Mouse (Mus musculus) right cerebral cortex, postnatal 10 days (tissue): ENCODE data around the gene 0610012G03Rik.
"Not testable (repeated sequence)": the region's sequence is repeated elsewhere in the genome, so short reads cannot be mapped to it uniquely, and the experiment has no call there.

Experiments
- DNase-seq, 2 experiments: peaks; one replicate each; pipeline ENCODE4 v3.0.0; 2021; ENCODE audit warnings: low spot score in 2 of 2

0610012G03Rik gene

GRCm38 (mm10) chr16:31948345-31948774, at the start of gene 0610012G03Rik, which contains the start of gene Ncbp2:
TSS of gene 0610012G03Rik (minus strand) at chr16:31948494.
TSS of gene Ncbp2 (plus strand) at chr16:31948513.
- DNase-seq = peak; percentile 98 to 99

- no peak for DNase-seq
Measured at GRCm38 (mm10) chr16:31996371-31996770, 48.1 kb upstream of the 0610012G03Rik start.

GRCm38 (mm10) chr16:31993946-31994345, 45.7 kb upstream of the 0610012G03Rik start:
- no peak for DNase-seq

DNA sequence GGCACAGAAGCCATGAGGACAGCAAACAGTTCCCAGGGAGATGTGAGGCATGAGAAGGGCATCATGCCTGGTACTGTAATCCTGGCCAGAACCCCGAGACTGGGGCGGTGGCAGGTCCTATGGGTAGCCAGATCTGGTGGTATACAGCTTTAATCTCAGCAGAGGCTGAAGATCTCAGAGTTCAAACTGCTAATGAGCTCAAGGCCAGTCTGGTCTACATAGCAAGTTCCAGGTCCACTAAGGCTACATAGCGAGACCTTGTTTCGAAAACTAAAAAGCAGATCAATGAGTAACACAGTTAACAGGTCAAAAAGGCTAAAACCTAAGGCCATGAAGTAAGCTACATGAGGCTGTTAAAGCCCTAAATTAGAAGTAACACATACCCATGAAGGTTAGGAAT, 44.9 kb upstream of the 0610012G03Rik start:
- no peak for DNase-seq

DNA sequence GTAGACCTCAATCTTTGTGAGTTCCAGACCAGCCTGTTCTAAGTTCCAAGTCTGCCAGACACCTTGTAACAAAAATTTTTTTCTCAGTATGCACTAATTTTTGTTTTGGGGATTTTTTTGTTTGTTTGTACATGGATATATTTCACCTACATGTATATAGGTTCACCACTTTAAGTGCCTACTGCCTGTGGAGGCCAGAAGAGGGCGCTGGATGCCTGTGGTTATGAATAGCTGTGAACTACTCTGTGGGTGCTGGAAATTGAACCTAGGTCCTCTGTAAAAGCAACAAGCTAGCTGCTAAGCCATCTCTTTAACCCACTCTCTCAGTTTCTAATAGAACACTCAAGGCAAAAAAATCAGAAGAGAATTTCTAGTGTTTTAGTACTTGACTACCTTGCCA, 43.7 kb upstream of the 0610012G03Rik start:
- no peak for DNase-seq

DNA sequence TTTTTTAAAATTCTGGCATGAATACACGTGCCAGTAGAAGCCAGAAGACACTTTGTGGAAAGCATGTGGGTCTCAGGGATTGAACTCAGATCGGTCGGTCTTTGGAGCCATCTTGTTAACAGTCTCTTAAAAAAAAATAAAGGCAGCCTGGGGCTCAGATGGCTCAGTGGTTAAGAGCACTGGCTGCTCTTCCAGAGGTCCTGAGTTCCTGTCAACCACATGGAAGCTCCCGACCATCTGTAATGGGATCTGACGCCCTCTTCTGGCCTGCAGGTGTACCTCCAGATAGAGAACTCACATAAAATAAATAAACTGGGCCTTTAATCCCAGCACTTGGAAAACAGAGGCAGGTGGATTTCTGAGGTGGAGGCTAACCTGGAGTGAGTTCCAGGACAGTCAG, 32.7 kb upstream of the 0610012G03Rik start:
- DNase-seq = no peak

- no peak for DNase-seq
Measured at GRCm38 (mm10) chr16:31979501-31979900, 31.2 kb upstream of the 0610012G03Rik start.

- DNase-seq = no peak
Measured at GRCm38 (mm10) chr16:31975258-31975657, 27.0 kb upstream of the 0610012G03Rik start.

GRCm38 (mm10) chr16:31963224-31963623, 14.9 kb upstream of the 0610012G03Rik start:
- DNase-seq = peak; percentile 68 to 82

DNA sequence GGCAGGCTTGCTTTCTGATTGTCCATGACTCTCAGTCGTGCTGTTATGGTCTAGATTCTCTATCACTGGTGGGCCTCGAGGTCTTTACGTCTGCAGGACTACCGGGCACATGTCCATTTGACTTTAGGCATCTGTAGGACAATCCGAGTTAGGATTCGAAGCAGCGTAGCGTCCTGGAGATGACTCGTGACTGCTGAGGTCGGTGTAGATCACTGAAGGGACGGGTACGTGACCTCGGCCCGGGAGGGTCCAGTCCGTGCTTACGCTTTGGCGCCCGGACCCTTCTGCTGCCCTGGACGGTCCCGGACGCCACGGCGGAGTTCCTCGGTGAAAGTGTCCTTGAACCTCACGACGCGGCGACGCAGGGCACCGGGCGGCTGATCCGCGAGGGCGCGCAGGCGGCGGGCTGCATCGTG, 385 bp downstream of the 0610012G03Rik start:
- no peak for DNase-seq

DNA sequence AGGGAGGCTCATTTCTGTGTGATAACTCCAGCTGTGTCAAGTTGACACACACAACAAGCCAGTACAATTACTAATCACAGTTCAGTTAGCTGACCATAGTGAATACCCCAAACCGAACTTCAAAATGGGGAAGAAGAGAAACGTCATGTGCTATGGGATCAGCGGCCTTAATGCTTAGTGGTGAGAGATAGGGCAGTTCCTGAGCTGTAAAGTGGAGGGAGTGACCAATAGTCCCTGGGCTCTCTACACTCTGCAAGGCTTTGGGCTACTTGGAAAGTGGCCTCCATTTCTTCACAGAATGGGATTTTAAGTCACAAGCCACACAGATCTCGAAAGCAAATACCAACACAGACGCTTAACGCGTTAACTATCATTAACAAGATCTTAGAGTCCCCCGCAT, 961 bp downstream of the 0610012G03Rik start:
- DNase-seq = no peak

DNA sequence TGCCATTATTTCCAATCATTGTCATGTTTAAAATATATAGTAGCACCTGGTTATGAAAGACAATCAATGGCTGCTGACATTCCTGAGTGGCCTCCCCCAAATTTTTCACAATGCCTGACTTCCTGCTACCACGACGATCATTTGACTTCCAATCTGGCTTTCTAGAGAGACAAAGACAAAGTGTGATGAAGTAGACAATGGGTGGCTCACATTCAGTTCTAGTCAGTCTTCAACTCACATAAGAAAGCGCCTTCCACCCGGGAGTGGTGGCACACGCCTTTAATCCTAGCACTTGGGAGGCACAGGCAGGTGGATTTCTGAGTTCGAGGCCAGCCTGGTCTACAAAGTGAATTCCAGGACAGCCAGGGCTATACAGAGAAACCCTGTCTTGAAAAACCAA, 2.3 kb downstream of the 0610012G03Rik start:
- not testable (repeated sequence) for DNase-seq

- DNase-seq = no peak
Measured at GRCm38 (mm10) chr16:31945372-31945771, 2.9 kb downstream of the 0610012G03Rik start.

- peak; percentile 37 to 54 for DNase-seq
Measured at GRCm38 (mm10) chr16:31944698-31945255, 3.5 kb downstream of the 0610012G03Rik start.

DNA sequence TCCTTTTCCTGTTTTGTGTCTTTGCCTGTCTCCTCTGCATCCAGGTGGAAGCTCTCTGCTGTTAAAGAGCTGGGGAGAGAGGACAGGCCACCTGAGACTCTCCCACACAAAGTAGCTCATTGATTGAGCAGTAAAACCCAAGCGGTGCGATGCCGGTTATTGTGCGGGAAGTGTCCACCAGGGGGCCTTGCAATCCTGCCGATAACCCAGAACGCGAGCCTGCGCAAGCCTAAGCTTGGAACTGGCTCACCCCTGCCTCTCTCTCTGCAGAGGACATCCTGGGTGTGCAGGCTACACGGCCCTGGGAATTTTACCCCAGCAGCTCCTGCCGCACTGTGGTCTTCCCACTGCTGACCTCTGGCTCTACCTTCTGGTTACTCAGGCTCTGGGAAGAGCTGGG, 4.3 kb downstream of the 0610012G03Rik start:
- DNase-seq = peak; percentile 86 to 87

- no peak for DNase-seq
Measured at GRCm38 (mm10) chr16:31940586-31940985, 7.7 kb downstream of the 0610012G03Rik start.

- no peak for DNase-seq
Measured at GRCm38 (mm10) chr16:31938856-31939255, 9.4 kb downstream of the 0610012G03Rik start.

DNA sequence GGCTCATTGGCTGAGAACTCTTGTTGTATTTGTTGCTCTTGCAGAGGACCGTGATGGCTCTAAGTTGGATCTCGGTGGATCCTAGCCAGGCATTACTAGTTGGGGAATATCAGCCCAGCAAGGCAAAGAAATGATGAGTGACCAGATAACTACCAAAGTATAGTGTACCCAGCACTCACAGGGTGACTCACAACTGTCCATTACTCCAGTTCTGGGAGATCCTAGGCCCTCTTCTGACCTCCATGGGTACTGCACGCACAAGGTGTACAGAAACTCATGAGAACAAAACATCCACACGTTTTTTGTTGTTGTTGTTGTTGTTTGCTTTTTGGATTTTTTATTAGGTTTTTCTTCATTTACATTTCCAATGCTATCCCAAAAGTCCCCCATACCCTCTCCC, 11.7 kb downstream of the 0610012G03Rik start:
- no peak for DNase-seq

- DNase-seq = peak; percentile 71 to 78
Measured at GRCm38 (mm10) chr16:31935091-31935979, 13.0 kb downstream of the 0610012G03Rik start.

GRCm38 (mm10) chr16:31934550-31935010, 13.7 kb downstream of the 0610012G03Rik start:
- DNase-seq = peak in 1 of 2 experiments; percentile 20

GRCm38 (mm10) chr16:31933751-31934549, 14.3 kb downstream of the 0610012G03Rik start, which contains the start of gene Pigz:
TSS of gene Pigz (plus strand) at chr16:31933851.
- peak; percentile 66 to 75 for DNase-seq
